Mouse (Mus musculus) hindbrain, embryonic 15.5 days (tissue): ENCODE results near the gene 1810037I17Rik. TPM values are rescaled to one million over a fixed set of nuclear protein-coding genes. Genes with fewer than 3 reads are reported as not detected.

Source experiments
- ATAC-seq: fragments of 200-750 bp; cut with Nextera tagmentation; 2 replicates; pipeline ENCODE4 v1.8.0; 2017; ENCODE audit warnings: low read depth, moderate number of reproducible peaks, moderate TSS enrichment; ENCODE audit not compliant: low FRiP score
- H3K27ac ChIP-seq: fragments of 300-500 bp; sonication (generic); replicated peaks from 2 replicates; pipeline ENCODE4 v1.5.1; 2015; ENCODE audit warnings: mild to moderate bottlenecking, inconsistent platforms
- H3K27me3 ChIP-seq: fragments of 300-500 bp; sonication (generic); 2 replicates; pipeline ENCODE4 v1.6.1; 2015; ENCODE audit warnings: control low read depth, inconsistent platforms
- H3K36me3 ChIP-seq: fragments of 300-500 bp; sonication (generic); 2 replicates; pipeline ENCODE4 v1.6.1; 2015; ENCODE audit warnings: control low read depth, inconsistent platforms
- H3K4me1 ChIP-seq: fragments of 300-500 bp; sonication (generic); replicated peaks from 2 replicates; pipeline ENCODE4 v1.6.1; 2015; ENCODE audit warnings: control low read depth, inconsistent platforms
- H3K4me2 ChIP-seq: fragments of 300-500 bp; sonication (generic); 2 replicates; pipeline ENCODE4 v1.6.1; 2015; ENCODE audit warnings: moderate library complexity, mild to moderate bottlenecking, inconsistent platforms
- H3K4me3 ChIP-seq: fragments of 300-500 bp; sonication (generic); 2 replicates; pipeline ENCODE4 v1.5.1; 2015; ENCODE audit warnings: mild to moderate bottlenecking, inconsistent platforms
- H3K9ac ChIP-seq: fragments of 300-500 bp; sonication (generic); 2 replicates; pipeline ENCODE4 v1.6.1; 2015; ENCODE audit warnings: inconsistent platforms
- H3K9me3 ChIP-seq: fragments of 300-500 bp; sonication (generic); 2 replicates; pipeline ENCODE4 v1.6.1; 2016; ENCODE audit warnings: control low read depth, inconsistent platforms
- WGBS: fragments of 180-500 bp; shearing (Covaris S2); methylation state at CpG from one replicate; pipeline ENCODE4 v1.1.7; 2015; 5-methylcytosine and 5-hydroxymethylcytosine counted together
- polyA plus RNA-seq: library from polyadenylated mRNA; unstranded; fragments of >200 nt; fragmentation: Nextera tagmentation; extraction: Ambion mirVana; gene quantifications from 2 replicates; pipeline ENCODE4 v1.2.1, GENCODE M21; 2015

The 1810037I17Rik gene
- polyA plus RNA-seq, 1 experiment from 2014 or later = 85.4 TPM

GRCm38 (mm10) chr3:122943387-122943890, 19.4 kb downstream of the 1810037I17Rik start:
- no peak overlapping the region for H3K9ac ChIP-seq
- WGBS = 78% methylated on average over 6 of the region's 6 CpGs
- no peak for ATAC-seq

DNA sequence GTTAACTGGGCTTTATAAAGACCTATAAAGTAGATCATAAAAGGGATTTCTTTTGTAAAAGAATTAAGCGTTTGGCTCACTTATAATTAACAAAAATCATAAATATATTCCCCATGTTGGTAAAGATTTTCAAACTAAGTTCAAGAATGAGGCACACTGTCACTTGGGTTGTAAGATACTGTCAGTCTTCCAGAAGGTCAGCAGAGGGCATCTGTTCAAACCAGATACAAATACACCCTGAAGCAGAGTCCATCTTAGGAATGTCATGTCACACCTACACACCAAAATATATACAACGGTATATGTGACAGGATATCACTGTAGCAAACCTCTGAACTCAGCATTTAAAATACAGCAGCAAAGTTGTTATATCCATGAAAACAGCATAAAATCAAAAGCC, 26.1 kb downstream of the 1810037I17Rik start:
- H3K27ac ChIP-seq = no peak overlapping the region
- WGBS = 93% methylated on average over 2 of the region's 2 CpGs
- no peak for ATAC-seq
- H3K36me3 ChIP-seq = peaks cover 27% of the 10 kb centered on the region
- H3K27me3 ChIP-seq = no peaks in the 10 kb centered on the region
- no peak overlapping the region for H3K4me3 ChIP-seq
- H3K9me3 ChIP-seq = no peaks in the 10 kb centered on the region
- no peak overlapping the region for H3K9ac ChIP-seq
- H3K4me2 ChIP-seq = no peak overlapping the region
- no peaks in the 10 kb centered on the region for H3K4me1 ChIP-seq

More at GRCm38 (mm10) chr3:122943387-122943890, 19.4 kb downstream of the 1810037I17Rik start:
- no peak overlapping the region for H3K27ac ChIP-seq
- no peaks in the 10 kb centered on the region for H3K9me3 ChIP-seq
- H3K4me1 ChIP-seq = no peaks in the 10 kb centered on the region
- H3K4me3 ChIP-seq = no peak overlapping the region
- peaks cover 6% of the 10 kb centered on the region for H3K36me3 ChIP-seq
- no peak overlapping the region for H3K4me2 ChIP-seq
- no peaks in the 10 kb centered on the region for H3K27me3 ChIP-seq

- H3K36me3 ChIP-seq = peaks cover 6% of the 10 kb centered on the region
- ATAC-seq = no peak
- no peak overlapping the region for H3K4me2 ChIP-seq
- no peak overlapping the region for H3K4me3 ChIP-seq
- no peaks in the 10 kb centered on the region for H3K4me1 ChIP-seq
- no peak overlapping the region for H3K9ac ChIP-seq
- H3K9me3 ChIP-seq = no peaks in the 10 kb centered on the region
- no peaks in the 10 kb centered on the region for H3K27me3 ChIP-seq
- 91% methylated on average over 5 of the region's 5 CpGs for WGBS
- H3K27ac ChIP-seq = no peak overlapping the region
Observed at GRCm38 (mm10) chr3:122964301-122964700, 40.3 kb downstream of the 1810037I17Rik start.

DNA sequence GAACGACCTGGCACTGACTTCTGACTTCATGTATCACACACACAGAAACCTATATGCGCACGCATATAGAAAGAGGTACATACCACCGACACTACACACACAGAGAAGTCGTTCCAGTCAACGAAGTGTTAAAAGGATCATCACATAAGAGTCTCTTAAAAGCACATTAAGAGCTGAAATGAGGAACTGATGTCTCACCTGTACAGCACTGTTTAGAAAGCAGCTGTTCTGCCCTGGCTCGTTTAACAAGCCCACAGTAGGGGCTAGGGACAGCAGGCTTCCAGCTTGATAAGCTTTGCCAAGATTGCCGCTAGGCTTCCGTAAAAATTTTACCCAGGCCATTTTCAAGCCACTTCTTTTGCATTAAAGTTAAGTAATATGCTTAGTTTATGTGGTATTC, 44.4 kb downstream of the 1810037I17Rik start:
- ATAC-seq = no peak
- Histone ChIP-seq H3K36me3 (peaks cover 6% of the 10 kb centered on the region), H3K9ac (no peak overlapping the region), H3K4me3 (no peak overlapping the region), H3K27ac (no peak overlapping the region), H3K27me3 (no peaks in the 10 kb centered on the region), H3K4me2 (no peak overlapping the region), H3K9me3 (no peaks in the 10 kb centered on the region), H3K4me1 (0 out of 2 replicates have a peak, but pooled peaks cover under 1% of the 10 kb centered on the region)
- 84% methylated on average over 9 of the region's 9 CpGs for WGBS

DNA sequence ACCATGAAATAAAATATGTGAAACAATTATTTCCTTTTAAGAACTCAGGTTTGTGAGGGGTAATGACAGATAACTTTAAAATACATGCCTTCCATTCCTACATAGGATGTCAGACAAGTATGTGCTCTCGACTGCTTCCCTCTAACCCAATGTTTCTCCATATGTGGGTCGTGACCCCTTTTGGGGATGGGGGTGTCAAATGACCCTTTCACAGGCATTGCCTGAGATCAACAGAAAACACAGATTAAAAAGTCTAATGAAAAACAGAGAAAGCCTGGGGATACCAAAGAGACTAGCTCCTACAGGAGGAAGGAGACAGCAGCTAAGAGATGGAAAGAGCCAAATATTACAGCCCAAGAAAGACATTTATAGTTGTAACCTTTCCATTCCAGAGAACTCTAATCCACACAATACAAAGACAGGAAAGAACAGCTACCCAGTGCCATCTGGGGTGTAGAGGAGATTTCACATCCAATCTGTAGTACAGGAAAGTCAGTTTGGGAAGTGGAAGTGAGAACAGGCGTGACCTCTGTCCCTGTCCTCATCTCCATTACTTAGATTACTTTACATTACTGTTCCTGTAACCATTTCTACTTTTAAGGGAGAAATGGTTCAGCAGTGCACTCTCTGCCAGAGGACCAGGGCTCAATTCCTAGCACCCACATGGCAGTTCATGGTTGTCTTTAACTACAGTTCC, 48.3 kb downstream of the 1810037I17Rik start:
- Histone ChIP-seq H3K4me2 (no peak overlapping the region), H3K27me3 (no peaks in the 10 kb centered on the region), H3K9ac (no peak overlapping the region), H3K36me3 (peaks cover 6% of the 10 kb centered on the region), H3K4me3 (no peak overlapping the region), H3K27ac (no peak overlapping the region), H3K4me1 (0 out of 2 replicates have a peak, but pooled peaks cover 3% of the 10 kb centered on the region), H3K9me3 (no peaks in the 10 kb centered on the region)
- no peak for ATAC-seq
- WGBS = 80% methylated on average over 3 of the region's 3 CpGs

GRCm38 (mm10) chr3:122974833-122975232, 50.8 kb downstream of the 1810037I17Rik start:
- Histone ChIP-seq H3K9ac (no peak overlapping the region), H3K27ac (no peak overlapping the region), H3K9me3 (no peaks in the 10 kb centered on the region), H3K4me2 (no peak overlapping the region), H3K4me1 (0 out of 2 replicates have a peak, but pooled peaks cover 3% of the 10 kb centered on the region), H3K27me3 (no peaks in the 10 kb centered on the region), H3K4me3 (no peak overlapping the region), H3K36me3 (no peaks in the 10 kb centered on the region)
- 48% methylated on average over 3 of the region's 3 CpGs for WGBS
- no peak for ATAC-seq

DNA sequence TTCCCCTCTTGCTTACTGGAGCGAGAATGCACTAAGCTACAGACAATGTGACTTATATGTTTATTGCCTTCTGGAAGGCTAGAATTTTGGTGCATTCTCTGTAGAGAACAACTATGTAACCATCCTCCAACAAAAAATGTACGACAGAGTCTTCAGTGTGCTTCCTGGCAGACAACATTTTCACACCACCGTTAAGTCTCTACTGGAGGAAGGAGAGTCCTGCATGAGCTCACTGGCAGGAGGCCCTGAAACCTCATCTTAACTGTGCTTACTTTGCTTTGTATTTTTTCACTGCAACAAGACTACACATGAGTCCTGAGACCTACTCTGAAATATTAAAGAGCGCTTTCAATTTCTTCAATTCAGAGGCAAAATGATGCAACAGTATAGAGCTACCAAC, 51.4 kb downstream of the 1810037I17Rik start:
- H3K9me3 ChIP-seq = no peaks in the 10 kb centered on the region
- no peaks in the 10 kb centered on the region for H3K27me3 ChIP-seq
- H3K36me3 ChIP-seq = no peaks in the 10 kb centered on the region
- 0 out of 2 replicates have a peak, but pooled peaks cover 3% of the 10 kb centered on the region for H3K4me1 ChIP-seq
- H3K27ac ChIP-seq = no peak overlapping the region
- ATAC-seq = no peak
- H3K4me3 ChIP-seq = no peak overlapping the region
- 79% methylated on average over 4 of the region's 4 CpGs for WGBS
- no peak overlapping the region for H3K4me2 ChIP-seq
- no peak overlapping the region for H3K9ac ChIP-seq

Other genes with a start within 250 kb of the 1810037I17Rik start
- 2.0 and 2.1 TPM in 2 replicates for gene Pde5a, start 195.3 kb upstream of the 1810037I17Rik start, polyA plus RNA-seq
- 0.72 TPM in 1 of 2 replicates, not detected in the other for gene Fabp2, start 29.1 kb upstream of the 1810037I17Rik start, polyA plus RNA-seq
- not detected in 2 replicates for gene Gm10959, start 4.8 kb upstream of the 1810037I17Rik start, polyA plus RNA-seq
- gene Usp53, start 60.3 kb downstream of the 1810037I17Rik start, polyA plus RNA-seq = 8.6 and 12.1 TPM in 2 replicates
- 0.13 and 0.50 TPM in 2 replicates for gene Myoz2, start 110.8 kb downstream of the 1810037I17Rik start, polyA plus RNA-seq